Mouse (Mus musculus): ENCODE measurements around the gene Rpl11. TPM values are rescaled to one million over a fixed set of nuclear protein-coding genes. Genes with fewer than 3 reads are reported as not detected.

The Rpl11 gene
- polyA plus RNA-seq, 1 experiment from 2014 or later, result 276 TPM

DNA sequence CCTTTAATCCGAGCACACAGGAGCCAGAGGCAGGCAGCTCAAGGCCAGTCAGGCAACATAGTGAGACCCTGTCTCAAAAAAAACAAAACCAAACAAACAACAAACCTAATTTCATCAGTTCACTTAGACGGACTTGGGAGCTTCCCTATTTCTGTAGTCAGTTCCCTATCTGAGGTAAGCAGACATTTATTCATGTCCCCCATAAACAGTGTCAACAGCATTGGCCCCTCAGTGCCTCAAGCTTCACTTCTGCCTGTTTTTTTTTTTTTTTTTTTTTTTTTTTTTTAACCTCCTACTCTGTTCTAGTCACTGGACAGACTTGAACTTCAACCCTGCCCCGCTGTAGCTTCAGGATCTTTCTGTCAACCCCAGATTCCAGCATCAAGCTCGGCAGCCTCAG is 18.1 kb downstream of the Rpl11 start:
- H3K27ac ChIP-seq, result no peak overlapping the region
- no peaks in the 10 kb centered on the region for H3K9me3 ChIP-seq
- ATAC-seq (replicated peaks), result no peak
- no peaks in the 10 kb centered on the region for H3K27me3 ChIP-seq (replicated peaks)
- H3K4me2 ChIP-seq, result no peak overlapping the region
- H3K36me3 ChIP-seq (replicated peaks), result no peaks in the 10 kb centered on the region
- 0 out of 2 replicates have a peak, but pooled peaks cover 3% of the 10 kb centered on the region for H3K4me1 ChIP-seq
- H3K9ac ChIP-seq, result no peak overlapping the region
- WGBS, result 63% methylated on average over 4 of the region's 4 CpGs
- H3K4me3 ChIP-seq, result no peak overlapping the region

DNA sequence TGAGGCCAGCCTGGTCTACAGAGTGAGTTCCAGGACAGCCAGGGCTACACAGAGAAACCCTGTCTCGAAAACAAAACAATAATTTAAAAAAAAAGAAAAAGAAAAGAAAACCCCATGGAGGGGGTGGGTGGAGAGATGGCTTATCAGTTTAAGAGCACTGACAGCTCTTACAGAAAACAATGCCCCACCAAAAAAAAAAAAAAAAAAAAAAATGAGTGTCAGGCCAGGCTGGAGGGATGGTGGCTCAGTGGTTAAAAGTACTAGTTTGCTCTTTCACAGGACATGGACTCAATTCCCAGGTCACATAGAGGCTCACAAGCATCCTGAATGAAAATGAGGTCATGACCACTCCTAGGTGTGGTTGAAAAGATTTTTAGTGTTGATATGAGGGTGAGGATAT is 20.0 kb downstream of the Rpl11 start:
- Histone ChIP-seq H3K4me2 (no peak overlapping the region), H3K36me3 (replicated peaks) (no peaks in the 10 kb centered on the region), H3K27me3 (replicated peaks) (no peaks in the 10 kb centered on the region), H3K9me3 (no peaks in the 10 kb centered on the region), H3K27ac (no peak overlapping the region), H3K4me3 (no peak overlapping the region), H3K9ac (no peak overlapping the region), H3K4me1 (0 out of 2 replicates have a peak, but pooled peaks cover 3% of the 10 kb centered on the region)
- 88% methylated on average over 1 of the region's 1 CpGs for WGBS
- no peak for ATAC-seq (replicated peaks)

DNA sequence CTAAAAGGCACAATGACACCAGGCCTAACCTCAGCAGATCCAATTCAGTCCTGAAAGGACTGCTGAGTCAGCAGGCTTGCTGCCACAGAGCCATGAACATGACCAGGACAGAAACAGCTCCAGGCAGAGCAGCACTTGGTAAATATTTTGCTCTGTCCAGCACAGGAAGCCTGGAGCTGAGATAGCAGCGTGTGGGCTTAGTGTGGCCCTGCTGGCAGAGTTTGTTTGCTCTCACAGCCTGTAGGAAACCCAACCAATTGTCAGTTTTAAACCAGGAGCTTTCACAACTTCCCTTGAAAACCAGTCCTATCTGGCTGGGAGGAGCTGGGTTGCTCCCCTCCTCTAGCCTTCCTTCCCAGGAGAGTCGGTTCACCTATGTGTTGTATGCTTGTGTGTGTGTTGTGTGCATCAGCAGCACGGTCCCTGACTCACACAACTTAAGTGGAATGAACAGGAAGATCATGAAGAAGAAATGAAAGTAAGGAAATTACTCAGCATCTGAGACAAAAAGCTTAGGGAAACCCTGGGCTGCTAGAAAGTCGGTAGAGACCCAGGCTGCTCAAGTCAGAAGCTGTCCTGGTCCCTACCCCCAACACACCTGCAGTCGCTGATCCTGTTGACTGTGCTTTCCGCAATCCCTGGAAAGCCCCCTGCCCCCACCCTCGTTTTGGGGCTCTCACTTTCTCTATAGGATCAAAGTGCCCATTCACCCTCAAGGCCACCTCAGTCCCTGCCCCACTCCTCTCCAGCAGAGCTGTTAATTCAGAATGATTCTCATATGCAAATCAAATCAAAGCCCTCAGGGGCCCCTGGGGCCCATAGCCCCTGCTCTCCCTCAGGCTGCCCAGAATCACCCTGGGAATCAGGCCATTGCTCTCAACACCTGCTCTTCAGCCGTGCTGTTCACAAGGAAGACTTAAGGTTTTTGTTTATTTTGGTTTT is 22.0 kb downstream of the Rpl11 start:
- no peaks in the 10 kb centered on the region for H3K36me3 ChIP-seq (replicated peaks)
- no peak overlapping the region for H3K27ac ChIP-seq
- H3K4me2 ChIP-seq, result no peak overlapping the region
- no peaks in the 10 kb centered on the region for H3K9me3 ChIP-seq
- no peak overlapping the region for H3K4me3 ChIP-seq
- ATAC-seq (replicated peaks), result no peak
- WGBS, result 6% methylated on average over 8 of the region's 8 CpGs
- H3K9ac ChIP-seq, result no peak overlapping the region
- no peaks in the 10 kb centered on the region for H3K27me3 ChIP-seq (replicated peaks)
- H3K4me1 ChIP-seq, result 0 out of 2 replicates have a peak, but pooled peaks cover 3% of the 10 kb centered on the region

DNA sequence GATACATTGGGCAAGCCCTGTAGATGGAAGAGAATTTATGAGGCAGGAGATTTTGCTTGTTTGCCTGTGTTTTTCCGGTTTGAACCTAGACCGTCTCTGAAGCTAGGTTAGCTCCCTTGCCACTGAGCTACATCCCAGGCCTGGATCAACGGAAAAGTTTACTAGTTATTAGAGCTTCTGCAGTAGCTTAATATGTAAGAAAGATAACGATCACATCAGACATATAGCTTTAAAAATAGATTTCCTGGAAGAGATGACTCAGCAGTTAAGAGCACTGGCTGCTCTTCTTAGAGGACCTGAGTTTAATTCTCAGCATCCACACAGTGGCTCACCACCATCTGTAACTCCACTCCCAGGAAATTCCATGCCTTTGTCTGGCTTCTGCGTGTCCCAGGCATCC is 24.5 kb downstream of the Rpl11 start:
- H3K9me3 ChIP-seq, result no peaks in the 10 kb centered on the region
- 89% methylated on average over 5 of the region's 5 CpGs for WGBS
- 0 out of 2 replicates have a peak, but pooled peaks cover 3% of the 10 kb centered on the region for H3K4me1 ChIP-seq
- H3K27me3 ChIP-seq (replicated peaks), result no peaks in the 10 kb centered on the region
- no peak for ATAC-seq (replicated peaks)
- H3K4me2 ChIP-seq, result no peak overlapping the region
- no peak overlapping the region for H3K9ac ChIP-seq
- no peak overlapping the region for H3K4me3 ChIP-seq
- H3K36me3 ChIP-seq (replicated peaks), result no peaks in the 10 kb centered on the region
- no peak overlapping the region for H3K27ac ChIP-seq

DNA sequence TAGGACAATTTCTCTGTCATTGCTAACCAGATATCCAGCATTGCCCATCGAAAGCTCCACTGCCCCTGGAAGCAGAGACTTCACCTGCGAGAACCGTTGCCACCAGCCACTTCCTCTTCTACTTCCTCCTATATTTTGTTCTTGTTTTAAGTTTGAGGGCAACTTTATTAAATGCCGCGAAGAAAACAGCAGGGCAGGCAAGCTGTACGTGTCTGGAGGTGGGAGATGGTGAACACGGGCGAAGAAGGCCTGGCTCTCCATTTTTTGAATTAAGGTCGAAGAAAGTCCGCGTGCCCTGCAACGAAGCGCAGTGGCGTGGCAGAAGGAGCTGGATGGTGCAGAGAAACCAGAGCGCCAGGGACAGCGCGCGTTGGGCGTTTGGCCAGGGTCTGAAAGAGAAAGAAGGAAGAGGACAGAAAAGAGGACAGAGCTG is 25.1 kb downstream of the Rpl11 start:
- Histone ChIP-seq H3K4me3 (no peak overlapping the region), H3K36me3 (replicated peaks) (no peaks in the 10 kb centered on the region), H3K4me2 (no peak overlapping the region), H3K9ac (no peak overlapping the region), H3K9me3 (no peaks in the 10 kb centered on the region), H3K27ac (no peak overlapping the region), H3K4me1 (0 out of 2 replicates have a peak, but pooled peaks cover 3% of the 10 kb centered on the region), H3K27me3 (replicated peaks) (no peaks in the 10 kb centered on the region)
- ATAC-seq (replicated peaks), result no peak
- 87% methylated on average over 19 of the region's 19 CpGs for WGBS

DNA sequence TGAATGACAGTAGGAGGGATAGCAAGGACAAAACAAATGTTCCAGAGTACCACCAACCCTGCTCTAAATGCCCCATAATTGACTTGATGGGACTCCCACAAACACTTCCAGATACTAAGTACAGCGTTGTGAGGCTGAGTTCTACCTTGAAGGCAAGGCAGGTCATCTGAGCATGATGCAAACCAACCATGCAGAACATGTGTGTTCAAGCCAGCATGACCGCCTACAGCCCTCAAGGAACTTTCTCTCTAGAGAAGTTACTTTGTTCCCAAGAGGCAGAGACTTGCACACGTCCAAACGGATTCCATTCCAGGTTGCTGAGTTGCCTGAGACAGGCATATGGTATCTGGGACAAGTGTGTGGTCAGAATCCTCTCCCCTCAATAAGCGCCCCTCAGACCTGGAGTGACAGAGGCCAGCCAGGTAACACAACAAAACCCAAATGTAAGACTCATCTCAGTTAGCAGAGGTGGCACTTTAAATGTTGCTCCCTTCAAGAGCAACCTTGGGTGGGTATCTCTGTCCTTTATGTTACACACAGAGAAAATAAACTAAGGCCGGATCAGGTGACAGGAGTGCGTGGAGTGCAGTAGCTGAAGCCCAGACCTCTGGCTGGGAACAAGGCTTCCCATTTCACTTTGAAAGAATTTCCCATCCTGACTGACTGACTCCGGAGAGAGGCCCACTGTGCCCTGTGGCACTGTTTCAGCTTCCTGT is 25.7 kb downstream of the Rpl11 start:
- Histone ChIP-seq H3K27ac (no peak overlapping the region), H3K9ac (no peak overlapping the region), H3K4me3 (no peak overlapping the region), H3K36me3 (replicated peaks) (no peaks in the 10 kb centered on the region), H3K4me2 (no peak overlapping the region), H3K4me1 (0 out of 2 replicates have a peak, but pooled peaks cover 3% of the 10 kb centered on the region), H3K9me3 (no peaks in the 10 kb centered on the region), H3K27me3 (replicated peaks) (no peaks in the 10 kb centered on the region)
- no peak for ATAC-seq (replicated peaks)
- 82% methylated on average over 8 of the region's 8 CpGs for WGBS

DNA sequence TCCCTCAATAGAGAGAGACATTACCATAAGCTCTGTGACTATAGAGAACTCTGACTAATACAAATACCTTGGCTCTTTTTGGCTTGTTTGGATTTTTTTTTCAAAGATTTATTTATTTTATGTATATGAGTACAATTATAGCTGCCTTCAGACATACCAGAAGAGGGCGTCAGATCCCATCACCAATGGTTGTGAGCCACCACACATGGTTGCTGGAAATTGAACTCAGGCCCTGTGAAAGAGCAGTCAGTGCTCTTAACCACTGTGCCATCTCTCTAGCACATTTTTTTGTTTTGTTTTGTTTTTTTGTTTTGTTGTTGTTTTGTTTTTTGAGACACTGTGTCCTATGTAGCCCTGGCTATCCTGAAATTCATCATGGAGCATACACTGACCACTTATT is 27.9 kb downstream of the Rpl11 start:
- Histone ChIP-seq H3K27ac (no peak overlapping the region), H3K9me3 (no peaks in the 10 kb centered on the region), H3K27me3 (replicated peaks) (no peaks in the 10 kb centered on the region), H3K36me3 (replicated peaks) (no peaks in the 10 kb centered on the region), H3K9ac (no peak overlapping the region), H3K4me3 (no peak overlapping the region), H3K4me1 (peaks cover 5% of the 10 kb centered on the region), H3K4me2 (no peak overlapping the region)
- ATAC-seq (replicated peaks), result no peak
- 83% methylated on average over 1 of the region's 1 CpGs for WGBS

DNA sequence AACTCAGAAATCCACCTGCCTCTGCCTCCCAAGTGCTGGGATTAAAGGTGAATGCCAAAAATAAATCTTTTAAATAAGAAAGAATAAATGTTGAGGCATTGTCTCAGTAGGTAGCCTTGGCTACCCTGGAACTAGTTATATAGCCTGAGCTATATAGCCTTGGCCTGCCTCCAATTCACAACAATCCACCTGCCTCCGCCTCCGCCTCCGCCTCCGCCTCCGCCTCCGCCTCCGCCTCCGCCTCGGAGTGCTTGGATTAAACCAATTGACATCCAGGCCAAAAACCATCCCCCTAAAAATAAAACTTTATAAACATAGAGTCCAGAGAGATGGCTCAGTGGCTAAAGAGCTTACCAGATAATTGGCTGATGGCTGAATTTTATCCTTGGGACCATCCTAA is 30.3 kb downstream of the Rpl11 start:
- 96% methylated on average over 9 of the region's 9 CpGs for WGBS
- no peak overlapping the region for H3K4me2 ChIP-seq
- no peak for ATAC-seq (replicated peaks)

DNA sequence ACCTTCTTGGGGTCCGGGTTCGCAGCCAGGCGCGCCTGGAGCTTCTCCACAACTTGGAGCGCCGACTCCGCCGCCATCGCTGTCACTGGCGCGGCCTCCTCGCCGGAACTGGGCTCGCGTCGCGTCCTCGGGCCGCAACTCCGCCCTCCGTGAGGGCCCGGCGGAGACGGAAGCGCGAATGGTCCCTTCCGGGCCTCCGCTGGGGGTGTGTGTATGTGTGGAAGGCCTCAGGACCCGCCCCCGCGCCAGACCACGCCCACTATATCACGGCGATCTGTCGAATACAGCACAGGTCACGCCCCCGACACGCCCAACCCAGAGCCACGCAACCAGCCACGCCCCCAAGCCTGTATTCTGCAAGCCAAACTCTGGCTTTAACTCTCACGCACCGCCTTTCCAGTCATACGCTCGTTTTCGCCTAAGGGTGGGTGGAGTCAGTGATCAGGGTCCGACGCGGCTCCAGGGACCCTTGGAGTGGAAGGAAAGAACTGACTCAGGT is 31.6 kb downstream of the Rpl11 start, which contains the start of gene Eloa:
Gene Eloa, minus strand, starts transcription at position 215 of the 499 bp plus-strand sequence.
- under 1% methylated on average over 48 of the region's 48 CpGs for WGBS
- no peaks in the 10 kb centered on the region for H3K9me3 ChIP-seq
- H3K36me3 ChIP-seq (replicated peaks), result no peaks in the 10 kb centered on the region
- H3K4me1 ChIP-seq, result peaks cover 20% of the 10 kb centered on the region
- H3K4me2 ChIP-seq, result peak within 1 kb of the TSS; percentile 90
- peak within 1 kb of the TSS; percentile 78 for H3K4me3 ChIP-seq
- peak; percentile 98 for ATAC-seq (replicated peaks)
- H3K27ac ChIP-seq, result peak within 1 kb of the TSS; percentile 73
- no peaks in the 10 kb centered on the region for H3K27me3 ChIP-seq (replicated peaks)
- H3K9ac ChIP-seq, result peak within 1 kb of the TSS; percentile 84

More for the DNA sequence above, 30.3 kb downstream of the Rpl11 start:
- no peaks in the 10 kb centered on the region for H3K9me3 ChIP-seq
- H3K4me1 ChIP-seq, result peaks cover 20% of the 10 kb centered on the region
- no peak overlapping the region for H3K4me3 ChIP-seq
- no peaks in the 10 kb centered on the region for H3K36me3 ChIP-seq (replicated peaks)
- H3K9ac ChIP-seq, result no peak overlapping the region
- no peaks in the 10 kb centered on the region for H3K27me3 ChIP-seq (replicated peaks)
- H3K27ac ChIP-seq, result no peak overlapping the region

DNA sequence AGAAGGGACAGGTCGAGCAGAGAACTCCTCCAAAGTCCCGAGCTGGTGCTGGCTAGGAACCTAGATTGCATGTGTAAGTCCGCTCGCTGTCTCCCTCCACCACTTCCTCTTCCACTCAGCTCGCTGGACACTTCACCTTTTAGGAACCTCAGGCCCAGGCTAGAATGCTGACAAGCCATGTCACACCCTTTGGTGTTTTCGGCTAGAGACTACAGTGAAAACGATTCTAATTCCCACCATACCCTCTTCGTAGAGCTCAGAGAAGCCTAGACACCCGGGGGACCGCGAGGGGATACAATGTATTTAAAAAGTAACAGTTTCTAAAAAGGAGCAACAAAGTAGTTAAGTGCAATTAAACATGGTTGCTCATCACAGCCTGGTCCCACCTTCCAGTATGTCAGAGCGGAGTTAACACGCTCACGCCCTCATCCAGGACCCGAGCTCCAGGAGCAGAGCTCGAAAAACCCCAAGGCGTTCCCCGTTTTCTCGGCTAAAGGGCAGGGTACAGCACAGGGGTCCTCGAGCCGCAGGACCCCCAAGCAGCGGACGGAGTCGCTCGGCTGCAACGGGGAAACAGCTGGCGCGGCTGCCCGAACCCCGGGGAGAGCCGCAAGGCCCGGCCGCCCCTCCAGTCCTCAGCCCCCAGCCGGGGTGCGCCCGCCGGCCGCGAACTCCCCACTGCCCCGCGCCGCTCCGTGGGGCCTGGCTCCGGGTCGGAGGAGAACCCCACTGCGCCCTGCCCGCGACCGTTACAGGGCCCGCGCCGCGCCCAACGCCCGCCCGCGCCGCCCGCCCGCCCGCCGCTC is 32.3 kb downstream of the Rpl11 start:
- Histone ChIP-seq H3K9ac (peak overlapping the region; percentile 84), H3K4me2 (peak overlapping the region; percentile 90), H3K27ac (peak overlapping the region; percentile 73), H3K4me1 (peaks cover 20% of the 10 kb centered on the region), H3K4me3 (peak overlapping the region; percentile 78), H3K9me3 (no peaks in the 10 kb centered on the region), H3K36me3 (replicated peaks) (no peaks in the 10 kb centered on the region), H3K27me3 (replicated peaks) (no peaks in the 10 kb centered on the region)
- WGBS, result under 1% methylated on average over 61 of the region's 62 CpGs
- peak; percentile 85 for ATAC-seq (replicated peaks)

DNA sequence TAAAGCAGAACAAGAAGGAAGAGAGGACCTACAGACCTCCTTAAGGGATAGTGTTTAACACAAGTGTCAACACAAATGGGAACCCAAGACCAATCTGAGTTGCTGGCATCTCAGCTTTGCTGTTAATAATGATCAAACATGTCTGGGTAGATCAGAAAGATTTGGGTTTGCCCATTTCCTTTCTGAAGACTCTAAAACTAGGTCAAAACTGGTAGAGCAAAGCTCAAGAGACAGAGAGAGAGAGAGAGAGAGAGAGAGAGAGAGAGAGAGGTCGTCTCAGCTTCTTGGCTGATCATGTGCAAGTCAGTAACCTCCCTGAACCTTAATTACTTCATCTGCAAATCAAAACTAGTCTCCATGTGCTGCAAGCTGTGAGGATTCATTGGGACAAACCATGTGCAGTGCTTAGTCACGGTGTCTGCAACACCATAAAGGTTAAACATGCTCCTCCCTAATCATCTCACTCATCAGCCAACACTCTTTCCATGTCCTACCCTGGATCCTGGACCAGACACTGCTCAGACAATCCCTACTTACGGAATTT is 37.1 kb downstream of the Rpl11 start:
- no peak overlapping the region for H3K4me2 ChIP-seq
- peaks cover 20% of the 10 kb centered on the region for H3K4me1 ChIP-seq
- H3K27ac ChIP-seq, result no peak overlapping the region
- H3K9me3 ChIP-seq, result no peaks in the 10 kb centered on the region
- no peak overlapping the region for H3K4me3 ChIP-seq
- H3K9ac ChIP-seq, result no peak overlapping the region
- no peaks in the 10 kb centered on the region for H3K27me3 ChIP-seq (replicated peaks)
- no peak for ATAC-seq (replicated peaks)
- H3K36me3 ChIP-seq (replicated peaks), result peaks cover 15% of the 10 kb centered on the region
- 85% methylated on average over 3 of the region's 3 CpGs for WGBS
